Mouse (Mus musculus): ENCODE measurements around the gene Tbc1d4. TPM values are rescaled to one million over a fixed set of nuclear protein-coding genes. Genes with fewer than 3 reads are reported as not detected.

The Tbc1d4 gene
- polyA plus RNA-seq, 1 experiment, result not detected

GRCm38 (mm10) chr14:101561251-101561701 lies 47.7 kb downstream of the Tbc1d4 start:
- no peak for TF ChIP-seq GATA1 (IDR thresholded peaks at IDR 0.05; ENCODE audit: low read length)

GRCm38 (mm10) chr14:101559446-101559845 lies 49.5 kb downstream of the Tbc1d4 start:
- no peak for TF ChIP-seq GATA1 (IDR thresholded peaks at IDR 0.05; ENCODE audit: low read length)

- TF ChIP-seq GATA1 (IDR thresholded peaks at IDR 0.05; ENCODE audit: low read length), result no peak
These were observed 60.0 kb downstream of the Tbc1d4 start for GRCm38 (mm10) chr14:101548885-101549573.

GRCm38 (mm10) chr14:101541863-101542262 lies 67.1 kb downstream of the Tbc1d4 start:
- no peak for TF ChIP-seq GATA1 (IDR thresholded peaks at IDR 0.05; ENCODE audit: low read length)

- TF ChIP-seq GATA1 (IDR thresholded peaks at IDR 0.05; ENCODE audit: low read length), result no peak
These were observed 67.8 kb downstream of the Tbc1d4 start for GRCm38 (mm10) chr14:101541141-101541540.

GRCm38 (mm10) chr14:101540466-101540865 lies 68.5 kb downstream of the Tbc1d4 start:
- TF ChIP-seq GATA1 (IDR thresholded peaks at IDR 0.05; ENCODE audit: low read length), result no peak

GRCm38 (mm10) chr14:101537906-101538305 lies 71.1 kb downstream of the Tbc1d4 start:
- no peak for TF ChIP-seq GATA1 (IDR thresholded peaks at IDR 0.05; ENCODE audit: low read length)

- TF ChIP-seq GATA1 (IDR thresholded peaks at IDR 0.05; ENCODE audit: low read length), result no peak
These were observed 71.6 kb downstream of the Tbc1d4 start for GRCm38 (mm10) chr14:101537413-101537812.

- TF ChIP-seq GATA1 (IDR thresholded peaks at IDR 0.05; ENCODE audit: low read length), result no peak
These were observed 76.8 kb downstream of the Tbc1d4 start for GRCm38 (mm10) chr14:101532090-101532695.

GRCm38 (mm10) chr14:101530455-101530854 lies 78.5 kb downstream of the Tbc1d4 start:
- no peak for TF ChIP-seq GATA1 (IDR thresholded peaks at IDR 0.05; ENCODE audit: low read length)

GRCm38 (mm10) chr14:101529194-101529593 lies 79.8 kb downstream of the Tbc1d4 start:
- TF ChIP-seq GATA1 (IDR thresholded peaks at IDR 0.05; ENCODE audit: low read length), result no peak

GRCm38 (mm10) chr14:101527420-101527996 lies 81.5 kb downstream of the Tbc1d4 start:
- no peak for TF ChIP-seq GATA1 (IDR thresholded peaks at IDR 0.05; ENCODE audit: low read length)

GRCm38 (mm10) chr14:101526478-101526877 lies 82.5 kb downstream of the Tbc1d4 start:
- TF ChIP-seq GATA1 (IDR thresholded peaks at IDR 0.05; ENCODE audit: low read length), result no peak

- no peak for TF ChIP-seq GATA1 (IDR thresholded peaks at IDR 0.05; ENCODE audit: low read length)
These were observed 89.0 kb downstream of the Tbc1d4 start for GRCm38 (mm10) chr14:101519964-101520363.

- TF ChIP-seq GATA1 (IDR thresholded peaks at IDR 0.05; ENCODE audit: low read length), result no peak
These were observed 90.7 kb downstream of the Tbc1d4 start for GRCm38 (mm10) chr14:101518259-101518658.

GRCm38 (mm10) chr14:101517801-101518200 lies 91.2 kb downstream of the Tbc1d4 start:
- no peak for TF ChIP-seq GATA1 (IDR thresholded peaks at IDR 0.05; ENCODE audit: low read length)

- TF ChIP-seq GATA1 (IDR thresholded peaks at IDR 0.05; ENCODE audit: low read length), result no peak
These were observed 91.7 kb downstream of the Tbc1d4 start for GRCm38 (mm10) chr14:101517341-101517740.

All from G1E-ER4 (cell line).